Mouse (Mus musculus) embryo, embryonic 10 days (tissue): ENCODE measurements around the gene Rsph1.

Source experiments
- DNase-seq: peaks from one replicate; pipeline ENCODE4 v3.0.0-alpha.2; 2015; ENCODE audit warnings: low spot score

Gene Rsph1

DNA sequence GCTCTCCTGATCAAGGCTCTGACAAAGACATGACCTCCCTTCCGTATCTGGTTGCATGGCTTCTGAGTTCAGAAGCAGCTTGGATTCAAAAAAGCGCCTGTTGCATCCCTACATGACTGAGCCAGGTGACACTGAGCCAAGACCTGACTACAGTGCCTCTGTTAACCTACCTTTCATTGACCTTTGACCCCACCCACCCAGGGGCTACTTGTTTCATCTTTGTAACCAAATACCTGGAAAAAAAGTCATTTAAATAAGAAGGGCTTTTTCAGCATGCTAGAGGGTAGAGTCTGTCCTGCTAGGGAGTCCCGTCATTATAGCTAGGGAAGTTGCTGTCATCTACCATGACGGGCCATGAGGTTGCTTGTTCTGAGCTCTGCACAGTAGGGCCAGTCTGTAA lies 26.2 kb upstream of the Rsph1 start:
- DNase-seq, result no peak

DNA sequence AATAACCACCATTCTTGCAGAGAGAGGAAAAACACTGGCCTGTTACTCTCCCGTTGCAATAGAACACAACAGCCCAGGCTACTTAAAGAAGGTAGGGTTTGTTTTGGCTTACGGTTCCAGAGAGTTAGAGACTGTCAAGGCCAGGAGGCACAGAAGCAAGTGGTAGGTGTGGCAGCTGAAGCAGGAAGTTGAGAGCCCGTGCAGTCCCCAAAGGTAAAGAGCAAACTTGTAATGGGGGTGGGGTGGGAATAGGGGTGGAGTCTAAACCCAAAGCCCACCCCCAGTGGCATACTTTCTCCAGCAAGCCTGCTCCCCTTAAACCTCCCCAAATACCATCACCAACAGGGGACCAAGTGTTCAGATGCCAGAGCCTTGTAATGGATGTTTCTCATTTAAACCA lies 23.6 kb upstream of the Rsph1 start:
- no peak for DNase-seq

DNA sequence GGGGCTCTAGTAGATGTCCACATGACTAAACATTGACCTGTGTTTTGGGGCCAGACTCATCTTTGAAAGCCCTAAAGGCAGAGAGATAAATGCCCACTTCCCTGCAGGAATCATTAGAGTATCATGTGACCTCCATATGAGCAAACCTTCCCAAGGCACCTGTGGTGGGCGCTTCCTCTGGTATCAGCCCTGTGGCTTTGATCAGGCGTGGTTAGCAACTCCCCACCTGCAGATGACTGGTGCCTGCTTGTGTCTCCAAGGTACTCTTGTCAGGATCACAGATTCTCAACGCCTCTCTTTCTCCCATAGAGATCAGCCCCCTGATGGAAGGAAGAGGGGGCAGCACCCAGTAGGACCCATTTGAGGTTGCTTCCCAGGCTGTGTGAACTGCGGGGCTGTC lies 22.8 kb upstream of the Rsph1 start:
- no peak for DNase-seq

DNA sequence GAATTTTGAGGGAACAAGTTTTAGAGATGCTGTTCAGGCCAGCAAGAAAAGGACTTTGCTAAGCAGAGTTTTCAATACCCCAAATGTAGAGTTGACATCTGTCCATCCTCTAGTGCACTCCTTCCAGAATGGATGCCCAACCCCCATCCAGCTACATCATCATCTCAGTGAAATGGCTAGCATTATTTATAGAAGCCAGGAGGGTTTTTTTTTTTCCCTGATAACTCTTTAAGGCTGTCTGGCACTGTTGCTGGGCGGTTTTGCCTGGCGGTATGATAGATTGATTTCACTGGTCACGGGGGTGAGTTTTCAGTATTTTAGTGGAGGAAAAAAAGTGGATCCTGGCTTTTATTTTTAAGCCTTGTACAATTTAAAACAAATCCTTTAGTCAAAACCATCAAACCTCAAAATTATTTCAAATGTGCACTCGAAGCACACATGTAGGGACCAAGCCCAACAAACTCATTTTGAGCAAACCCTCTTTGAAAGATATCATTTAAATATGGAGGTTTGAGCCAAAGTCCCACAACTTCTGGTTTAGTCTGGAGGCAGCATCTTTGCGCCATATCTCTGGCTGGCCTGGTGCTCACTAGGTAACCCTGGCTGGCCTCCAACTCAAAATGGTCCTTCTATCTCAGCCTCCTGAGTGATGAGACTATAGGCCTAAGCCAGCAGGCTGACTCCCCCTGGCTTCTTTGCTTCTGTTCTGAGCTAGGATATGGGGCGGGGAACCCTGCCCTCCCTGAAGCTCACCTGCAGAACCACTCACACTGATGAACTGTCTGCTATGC lies 21.4 kb upstream of the Rsph1 start:
- DNase-seq, result no peak

DNA sequence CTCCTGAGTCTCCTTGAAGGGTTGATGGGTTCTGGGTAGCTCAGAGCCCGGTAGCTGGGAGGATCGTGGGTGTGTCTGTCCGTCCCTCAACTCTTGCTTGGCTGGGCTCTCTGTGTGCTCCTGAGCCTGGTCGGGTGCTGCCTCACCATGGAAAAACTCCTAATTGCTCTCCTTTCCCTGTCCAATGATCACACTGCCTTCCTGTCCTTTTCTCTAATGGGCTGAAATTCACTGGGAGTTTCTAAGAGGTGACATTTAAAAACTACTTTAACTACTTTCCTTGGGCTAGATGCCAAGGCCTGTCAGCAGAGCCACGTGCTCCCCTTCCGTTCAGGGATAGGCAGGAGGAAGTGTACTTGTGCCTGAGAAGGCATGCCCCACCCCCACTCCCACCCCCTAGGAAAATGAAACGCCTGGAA lies 20.3 kb upstream of the Rsph1 start:
- DNase-seq, result no peak

DNA sequence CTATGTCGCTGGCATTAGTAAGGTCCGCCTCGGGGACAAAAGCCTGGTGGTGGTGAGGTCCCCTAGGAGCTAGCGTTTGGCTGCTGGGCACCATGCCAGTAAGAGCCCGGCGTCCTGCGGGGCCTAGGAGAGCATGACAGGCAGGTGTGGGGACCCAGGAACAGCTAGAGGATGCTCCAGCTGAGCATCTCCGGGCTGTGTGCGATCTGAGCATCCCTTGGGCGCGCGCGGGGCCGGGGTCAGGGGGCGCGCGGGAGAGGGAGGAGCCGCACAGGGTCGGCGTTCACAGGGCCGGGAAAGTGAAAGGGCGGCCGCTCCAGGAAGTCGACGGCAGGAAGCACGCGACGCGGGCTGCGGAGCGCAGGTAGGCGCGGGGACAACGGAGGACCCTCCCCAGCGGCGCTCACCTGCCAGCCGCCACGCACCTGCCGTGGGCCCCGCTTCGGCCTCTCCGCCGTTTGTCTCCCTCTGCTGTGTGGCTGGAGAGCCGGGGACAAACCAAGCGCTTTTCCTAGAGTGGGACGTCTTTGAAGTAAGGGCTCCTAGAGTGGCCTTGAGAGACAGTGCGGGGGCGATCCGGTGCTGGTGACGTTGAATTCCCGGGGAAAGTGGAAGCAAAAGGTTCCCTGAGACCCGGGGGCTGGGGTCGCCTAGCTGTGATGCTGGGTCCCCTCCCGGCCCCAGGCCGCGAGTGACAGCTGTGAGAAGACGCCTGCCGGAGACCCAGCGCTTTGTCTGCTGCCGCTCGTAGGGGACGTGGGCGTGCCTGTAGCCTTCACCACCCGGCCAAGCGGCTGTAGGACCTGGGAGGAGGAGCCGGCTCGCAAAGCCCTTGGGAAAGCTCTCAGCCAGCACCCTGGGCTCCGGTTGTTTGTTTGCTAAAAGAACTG lies 19.0 kb upstream of the Rsph1 start:
- DNase-seq, result peak; percentile 80

DNA sequence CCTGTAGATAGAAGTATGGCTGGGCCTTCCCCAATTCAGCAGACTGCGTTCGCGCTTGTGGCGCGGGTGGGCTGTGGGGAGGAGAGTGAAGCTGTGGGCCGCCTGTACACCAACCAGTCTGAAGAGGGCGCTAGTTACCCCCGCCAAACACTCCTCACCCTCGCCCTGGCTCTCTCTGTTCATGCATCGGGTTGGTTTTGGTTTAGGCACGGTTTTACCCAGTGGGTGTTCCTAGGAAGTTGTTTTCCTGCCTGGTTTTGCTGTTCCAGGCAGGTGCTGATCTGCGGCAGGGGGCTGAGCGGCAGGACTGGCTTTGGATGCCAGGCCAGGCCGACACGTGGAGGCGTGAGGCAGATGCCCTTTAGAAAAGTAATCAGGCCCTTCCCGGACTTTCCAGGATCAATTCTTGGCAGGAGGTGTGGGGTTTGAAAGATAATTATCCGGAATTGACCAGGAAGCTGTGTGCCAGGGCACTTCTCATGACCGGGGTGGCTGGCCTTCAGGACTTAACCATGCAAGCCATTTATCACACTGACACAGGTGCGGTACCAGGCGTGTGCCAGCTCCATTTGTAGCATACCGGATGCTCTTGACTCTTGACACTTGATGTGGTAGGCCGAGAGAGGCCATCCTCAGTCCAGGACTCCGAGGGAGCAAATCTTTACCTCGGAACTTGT lies 18.2 kb upstream of the Rsph1 start:
- peak; percentile 55 for DNase-seq

DNA sequence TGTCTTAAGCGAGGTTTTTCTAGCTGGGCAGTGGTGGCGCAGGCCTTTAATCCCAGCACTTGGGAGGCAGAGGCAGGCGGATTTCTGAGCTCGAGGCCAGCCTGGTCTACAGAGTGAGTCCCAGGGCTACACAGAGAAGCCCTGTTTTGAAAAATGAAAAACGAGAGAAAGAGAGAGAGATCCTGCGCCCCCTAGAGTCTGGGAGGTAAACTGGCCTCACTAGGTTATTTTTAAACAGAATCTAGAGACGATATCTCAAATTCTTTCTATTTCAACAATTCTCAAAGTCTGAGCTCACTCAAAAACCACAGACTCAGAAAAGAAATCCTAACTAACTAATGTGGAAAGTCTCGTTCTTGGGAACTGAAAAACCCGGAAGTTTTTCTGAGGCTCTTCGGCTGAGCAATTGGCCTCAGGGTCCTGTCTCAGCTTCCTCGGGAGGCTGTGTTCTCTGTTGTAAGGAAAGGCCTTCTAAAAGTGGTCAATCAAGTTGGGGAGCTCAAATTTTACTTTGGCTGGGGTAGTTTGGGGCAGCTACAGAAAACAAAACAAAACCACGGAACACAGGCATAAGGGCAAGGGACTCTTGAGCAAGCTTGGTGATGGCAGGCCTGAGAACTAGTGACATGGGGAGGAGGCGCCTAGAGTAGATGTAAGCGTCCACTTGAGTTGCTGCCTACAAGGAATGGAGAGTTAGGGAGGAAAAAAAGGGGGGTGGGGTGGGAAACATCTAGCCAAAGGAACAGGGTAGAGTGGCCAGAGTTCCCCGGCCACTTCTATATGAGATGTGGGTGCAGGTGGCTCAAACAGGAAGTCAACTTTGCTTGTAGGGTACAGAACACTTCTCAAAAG lies 17.4 kb upstream of the Rsph1 start:
- DNase-seq, result no peak

DNA sequence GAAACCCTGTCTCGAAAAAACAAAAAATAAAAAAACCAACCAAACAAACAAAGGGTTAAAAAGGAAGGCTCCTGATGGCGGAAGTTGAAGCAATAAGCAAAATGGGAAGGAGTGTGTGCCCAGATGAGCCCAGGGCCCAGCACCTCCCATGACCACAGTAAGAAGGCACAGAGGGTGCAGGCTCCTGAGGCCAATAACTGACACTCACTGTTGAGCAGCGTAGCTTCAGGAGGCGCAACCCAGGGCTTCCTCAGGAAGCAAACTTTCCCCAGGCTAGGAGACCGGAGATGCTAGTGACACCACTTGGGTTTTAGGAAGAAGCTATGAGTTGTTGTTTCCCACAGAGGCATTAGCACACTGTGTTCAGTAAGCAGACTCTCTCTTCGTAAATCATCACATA lies 13.7 kb upstream of the Rsph1 start:
- DNase-seq, result no peak

DNA sequence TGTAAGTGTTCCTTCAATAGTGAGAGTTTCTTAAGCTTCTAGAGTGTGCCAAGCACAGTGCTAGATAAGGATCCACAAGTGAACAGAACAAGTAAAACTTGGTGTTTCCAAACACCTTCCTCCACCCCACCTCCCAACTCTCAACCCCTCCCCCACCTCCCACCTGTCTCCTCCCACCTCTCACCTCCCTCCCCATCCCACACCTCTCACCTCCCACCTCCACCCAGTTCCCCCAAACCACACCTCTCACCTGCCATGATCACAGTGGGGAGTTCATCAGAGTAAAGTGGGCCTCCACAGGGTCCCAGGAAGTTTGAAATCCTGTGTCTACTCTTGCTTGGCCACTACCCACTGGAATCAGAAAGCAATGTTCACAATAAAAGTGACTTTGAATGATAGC lies 13.1 kb upstream of the Rsph1 start:
- DNase-seq, result no peak

DNA sequence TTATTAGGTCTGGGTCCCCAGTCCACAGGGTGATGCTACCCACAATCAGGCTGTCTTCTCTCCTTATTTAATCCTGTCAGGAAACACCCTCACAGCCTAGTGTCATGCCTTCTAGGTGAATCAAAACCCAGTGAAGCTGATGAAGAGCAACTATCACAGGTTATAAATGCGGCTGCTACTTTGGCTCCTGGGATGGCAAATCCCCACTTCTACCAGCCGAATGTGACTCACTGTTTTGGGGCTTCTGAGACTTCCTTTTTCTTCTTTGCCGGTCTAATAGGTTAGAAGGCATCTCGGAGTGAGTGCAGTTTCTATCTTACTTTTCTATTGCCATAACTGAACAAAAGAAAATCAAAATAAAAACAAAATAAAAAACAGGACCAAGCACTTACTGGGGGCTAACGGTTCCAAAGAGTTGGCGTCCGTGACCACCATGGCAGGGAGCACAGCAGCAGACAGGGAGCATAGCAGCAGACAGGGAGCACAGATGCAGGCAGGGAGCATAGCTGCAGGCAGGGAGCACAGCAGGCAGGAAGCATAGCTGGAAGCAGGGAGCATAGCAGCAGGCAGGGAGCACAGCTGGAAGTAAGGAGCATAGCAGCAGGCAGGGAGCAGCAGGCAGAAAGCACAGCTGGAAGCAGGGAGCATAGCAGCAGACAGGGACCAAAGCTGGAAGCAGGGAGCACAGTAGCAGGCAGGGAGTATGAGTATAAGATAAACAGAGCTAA lies 12.0 kb upstream of the Rsph1 start:
- DNase-seq, result no peak

DNA sequence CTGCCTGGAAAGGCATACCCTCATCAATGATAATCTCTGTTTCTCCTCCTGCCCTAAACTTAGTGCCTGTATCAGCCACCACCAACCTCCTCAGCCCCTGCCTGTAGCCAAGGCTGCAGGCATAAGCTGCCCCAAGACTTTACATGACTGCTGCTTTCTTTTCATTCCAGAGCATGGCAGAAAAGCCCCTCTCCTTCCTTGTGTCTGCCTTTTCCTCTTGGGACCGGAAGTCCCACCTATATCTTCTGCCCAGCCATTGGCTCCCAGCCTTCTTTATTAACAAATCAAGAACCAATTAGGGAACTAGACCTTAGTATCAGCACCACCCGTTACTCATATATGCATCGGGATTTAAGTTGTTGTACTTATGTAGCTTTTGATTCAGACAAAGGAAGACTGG lies 10.0 kb upstream of the Rsph1 start:
- DNase-seq, result no peak

DNA sequence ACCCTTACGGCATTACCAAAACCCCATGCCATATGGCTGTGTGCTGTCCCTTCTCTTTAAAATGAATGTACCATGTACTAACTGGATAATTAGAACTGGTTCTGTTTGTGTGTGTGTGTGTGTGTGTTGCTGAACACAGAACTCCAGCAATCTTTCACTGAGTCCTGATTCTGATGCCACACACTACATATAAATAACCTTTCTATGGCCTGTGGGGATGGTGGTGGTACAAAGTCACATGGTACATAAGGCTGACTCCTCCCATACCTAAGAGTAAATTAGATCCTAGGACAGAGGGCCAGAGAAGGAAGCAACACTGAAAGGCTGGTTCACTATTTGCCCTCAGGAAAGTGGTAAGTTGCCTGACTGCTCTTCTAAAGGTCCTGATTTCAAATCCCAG lies 9.3 kb upstream of the Rsph1 start, which contains the start of gene Slc37a1:
TSS of gene Slc37a1 (plus strand) at position 301 of the 400 bp plus-strand sequence.
- no peak for DNase-seq

DNA sequence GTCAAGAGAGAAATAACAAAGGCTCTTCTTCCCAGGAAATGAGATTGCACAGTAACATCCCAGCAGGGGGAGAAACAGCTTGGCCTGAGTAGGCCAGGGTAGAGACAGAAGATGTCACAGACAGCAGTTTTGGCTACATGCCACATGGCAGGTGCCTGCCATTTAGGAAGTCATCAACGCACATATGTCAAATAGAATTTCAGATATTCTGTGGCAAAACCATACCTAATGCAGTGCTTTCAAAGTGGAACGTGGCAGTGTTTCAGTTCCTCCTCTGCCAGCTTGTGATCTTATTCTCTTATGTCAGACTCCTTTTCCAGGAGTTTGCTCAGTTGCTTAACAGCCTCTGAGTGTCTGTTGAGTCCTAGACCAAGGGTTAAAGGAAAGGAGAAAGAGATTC lies 8.7 kb upstream of the Rsph1 start:
- DNase-seq, result no peak

DNA sequence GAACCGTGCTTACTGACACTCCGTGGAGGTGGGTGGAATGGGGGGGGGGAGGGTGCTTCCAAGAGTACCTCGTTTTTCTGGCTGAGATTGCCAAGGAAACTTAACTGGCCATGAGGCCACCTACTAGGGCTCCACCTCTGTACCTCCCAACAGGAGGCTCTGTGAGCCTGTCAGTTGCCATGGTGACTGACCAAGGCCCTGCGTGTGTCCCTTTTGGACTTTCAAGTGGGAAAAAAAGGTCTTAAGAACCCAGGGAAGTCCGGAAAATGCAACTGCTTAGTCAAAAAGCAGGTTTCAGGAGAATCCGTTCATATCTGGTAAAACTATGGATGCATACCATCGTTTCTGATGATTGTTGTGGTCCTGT lies 5.5 kb upstream of the Rsph1 start:
- no peak for DNase-seq

DNA sequence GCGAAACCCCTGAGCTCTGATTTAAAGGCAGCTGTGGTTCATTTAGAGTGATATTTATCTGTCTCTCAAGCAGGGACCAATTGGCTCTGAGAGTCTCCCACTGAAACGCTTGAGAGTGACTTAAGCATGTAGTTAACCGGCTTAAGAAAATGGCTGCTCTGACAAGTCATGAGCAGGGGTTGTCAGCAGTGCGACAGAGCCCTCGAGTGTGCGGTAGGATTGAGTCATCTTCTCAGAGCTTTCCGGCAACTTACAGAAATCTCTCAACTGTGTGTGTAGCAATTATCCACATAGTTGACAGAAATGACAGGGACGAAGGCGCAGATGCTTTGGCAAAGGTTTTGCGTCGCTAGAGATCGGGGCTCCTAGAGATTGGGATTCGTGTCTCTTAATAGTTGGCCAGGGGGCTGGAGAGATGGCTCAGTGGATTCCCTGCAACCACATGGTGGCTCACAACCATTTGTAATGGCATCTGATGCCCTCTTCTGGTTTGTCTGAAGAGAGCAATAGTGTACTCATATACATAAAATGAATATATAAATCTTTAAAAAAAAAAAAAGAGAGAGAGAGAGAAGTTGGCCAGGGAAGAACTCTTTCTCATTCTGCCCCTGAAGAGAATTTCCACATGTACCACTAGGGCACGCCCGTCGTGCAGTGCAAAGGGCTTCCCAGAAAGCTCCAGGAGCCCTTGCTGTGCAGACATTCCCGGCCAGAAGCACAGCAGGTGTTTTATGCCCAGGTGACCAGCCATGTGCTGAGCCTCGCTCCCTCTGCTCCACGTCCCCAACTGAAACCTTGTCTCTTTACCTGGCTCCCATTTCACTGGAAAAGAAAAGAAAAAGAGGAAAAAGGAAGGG lies 4.9 kb upstream of the Rsph1 start:
- DNase-seq, result no peak

DNA sequence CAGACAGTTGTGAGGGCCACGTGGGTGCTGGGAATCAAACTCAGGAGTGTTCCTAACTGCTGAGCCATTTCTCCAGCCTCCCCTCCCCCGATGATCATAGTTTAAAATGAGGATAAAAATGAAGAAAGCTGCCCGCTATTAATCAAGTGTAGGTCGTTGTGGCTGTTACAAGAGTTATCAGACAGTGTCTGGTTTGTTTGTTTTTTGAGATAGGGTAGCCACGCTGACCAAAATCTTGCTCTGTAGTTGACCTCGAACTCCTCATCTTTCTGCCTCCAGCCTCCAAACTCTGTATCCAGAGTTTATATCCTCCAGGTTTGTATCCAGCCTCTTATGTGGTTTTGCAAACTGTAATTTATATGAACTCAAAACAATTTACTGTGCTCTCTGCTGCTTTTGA lies 3.1 kb upstream of the Rsph1 start:
- DNase-seq, result no peak

DNA sequence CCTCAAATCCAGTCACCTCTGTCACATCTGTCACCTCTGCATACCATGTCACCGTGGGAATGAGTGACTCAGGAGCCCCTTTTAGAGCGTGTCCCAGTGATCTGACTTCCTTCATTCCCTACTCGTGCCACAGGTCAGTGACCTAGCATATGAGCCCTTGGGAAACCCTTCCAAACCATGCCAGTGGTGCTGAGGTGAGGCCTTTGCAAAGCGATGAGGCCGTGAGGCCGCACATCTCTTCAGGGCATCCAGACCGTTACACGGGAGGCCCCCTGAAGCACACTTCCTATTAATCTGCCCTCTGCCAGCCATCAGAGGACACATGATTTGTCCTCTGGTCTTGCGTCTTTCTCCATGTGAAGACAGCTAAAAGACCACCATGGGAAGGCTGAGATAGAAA lies 2.4 kb upstream of the Rsph1 start:
- DNase-seq, result no peak

DNA sequence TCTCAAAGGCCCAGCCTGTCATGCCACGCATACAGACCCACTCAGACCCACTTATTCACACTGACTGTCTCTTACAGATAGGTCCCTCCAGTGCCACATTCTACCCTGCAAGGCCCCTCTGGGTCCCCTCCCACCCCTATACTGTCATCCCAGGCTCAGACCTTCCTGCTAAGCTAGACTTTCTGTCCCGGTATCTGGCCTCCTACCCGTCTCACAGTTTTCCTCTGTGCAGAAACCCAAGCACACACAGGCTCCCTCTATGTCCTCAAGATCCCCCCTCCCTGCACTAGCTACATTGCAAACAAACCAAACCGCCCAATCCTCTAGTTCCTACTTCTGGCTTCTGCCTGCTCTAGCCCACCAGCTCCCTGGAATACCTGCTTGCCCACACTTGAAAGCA lies 748 bp upstream of the Rsph1 start:
- DNase-seq, result no peak

DNA sequence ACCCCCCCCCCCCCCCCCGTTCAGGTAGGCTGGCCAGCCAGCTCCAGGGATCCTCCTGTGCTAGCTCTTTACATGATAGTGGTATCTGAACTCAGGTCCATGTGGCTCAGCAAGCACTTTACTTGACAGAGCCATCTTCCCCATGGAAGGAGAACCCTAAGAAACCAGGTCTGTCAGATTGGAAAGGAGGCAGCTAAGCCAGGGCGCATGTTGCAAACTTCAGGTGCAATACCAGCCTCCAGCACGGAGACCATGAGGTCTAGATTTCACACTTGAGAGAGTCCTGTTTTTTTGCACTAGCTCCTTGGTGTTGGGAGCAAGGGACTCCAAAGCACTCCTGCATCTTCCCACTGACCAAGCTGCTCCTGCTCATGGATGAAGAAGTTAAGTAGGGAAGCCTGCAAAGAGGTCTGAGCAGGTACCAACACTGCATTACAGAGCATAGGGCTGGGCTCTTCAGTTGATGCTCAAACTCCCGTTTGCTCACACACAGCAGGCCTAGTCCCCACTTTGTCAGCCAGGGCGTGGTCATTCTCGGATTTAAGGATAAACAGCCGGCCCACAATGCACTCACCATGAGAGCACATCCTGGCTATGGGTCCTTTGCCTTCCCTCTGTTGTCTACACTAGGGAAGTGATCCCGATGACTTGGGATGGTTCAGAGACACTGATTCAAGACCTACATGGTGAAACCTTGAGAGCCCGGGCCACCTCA lies 819 bp downstream of the Rsph1 start:
- DNase-seq, result no peak
